Mouse (Mus musculus) mouse trophoblast stem cell (cell line): ENCODE measurements around the gene Glb1l.
"Not testable (repeated sequence)": the region's sequence is repeated elsewhere in the genome, so short reads cannot be mapped to it uniquely, and the experiment has no call there.

Experiments used
- in situ Hi-C, 2 experiments: fragments of 300-500 bp; cut with MseI, MboI; formaldehyde crosslinking; loops; 2 replicates in 1 of 2; 3 replicates in 1 of 2; pipeline ENCODE4 v1.15.1; 2025

Glb1l gene

GRCm38 (mm10) chr1:75210136-75211087 lies at the start of gene Glb1l, which contains the start of gene Stk16:
TSS of gene Glb1l (minus strand) at chr1:75210813.
TSS of gene Stk16 (plus strand) at chr1:75210838.
- in situ Hi-C loops, result no loop called here

- in situ Hi-C loops, result loop anchor here in 1 of 2 experiments (25.0 kb wide), 1 partner anchor 318 kb away; the partner anchor contains the start of gene Cfap65
These were observed 45.0 kb upstream of the Glb1l start for GRCm38 (mm10) chr1:75255516-75256046.

- in situ Hi-C loops, result loop anchor here in 1 of 2 experiments (25.0 kb wide), 1 partner anchor 317 kb away; the partner anchor contains the start of gene Cfap65
These were observed 44.0 kb upstream of the Glb1l start for GRCm38 (mm10) chr1:75254625-75255013.

GRCm38 (mm10) chr1:75253849-75254624 lies 43.4 kb upstream of the Glb1l start:
- in situ Hi-C loops, result loop anchor here in 1 of 2 experiments (25.0 kb wide), 1 partner anchor 317 kb away; the partner anchor contains the start of gene Cfap65

- in situ Hi-C loops, result loop anchor here in 1 of 2 experiments (25.0 kb wide), 1 partner anchor 316 kb away; the partner anchor contains the start of gene Cfap65
These were observed 42.4 kb upstream of the Glb1l start for GRCm38 (mm10) chr1:75253029-75253428.

- in situ Hi-C loops, result loop anchor here in 1 of 2 experiments (25.0 kb wide), 1 partner anchor 315 kb away; the partner anchor contains the start of gene Cfap65
These were observed 41.7 kb upstream of the Glb1l start for GRCm38 (mm10) chr1:75252308-75252707.

- in situ Hi-C loops, result loop anchor here in 1 of 2 experiments (25.0 kb wide), 1 partner anchor 314 kb away; the partner anchor contains the start of gene Cfap65
These were observed 40.7 kb upstream of the Glb1l start for GRCm38 (mm10) chr1:75251112-75251970.

- in situ Hi-C loops, result loop anchor here in 1 of 2 experiments (25.0 kb wide), 1 partner anchor 313 kb away; the partner anchor contains the start of gene Cfap65
These were observed 39.9 kb upstream of the Glb1l start for GRCm38 (mm10) chr1:75250498-75250897.

- in situ Hi-C loops, result no loop called here
These were observed 37.6 kb upstream of the Glb1l start for GRCm38 (mm10) chr1:75248041-75248772.

- in situ Hi-C loops, result no loop called here
These were observed 36.7 kb upstream of the Glb1l start for GRCm38 (mm10) chr1:75247071-75247930.

GRCm38 (mm10) chr1:75244836-75245235 lies 34.2 kb upstream of the Glb1l start:
- in situ Hi-C loops, result no loop called here

- in situ Hi-C loops, result no loop called here
These were observed 33.7 kb upstream of the Glb1l start for GRCm38 (mm10) chr1:75244175-75244826.

GRCm38 (mm10) chr1:75243411-75243810 lies 32.8 kb upstream of the Glb1l start:
- in situ Hi-C loops, result no loop called here

GRCm38 (mm10) chr1:75239591-75239990 lies 29.0 kb upstream of the Glb1l start:
- in situ Hi-C loops, result no loop called here

- in situ Hi-C loops, result no loop called here
These were observed 25.8 kb upstream of the Glb1l start, which contains the start of gene Dnajb2 for GRCm38 (mm10) chr1:75236117-75237050. TSS of gene Dnajb2 (plus strand) at chr1:75236406.

GRCm38 (mm10) chr1:75234606-75235005 lies 24.0 kb upstream of the Glb1l start:
- in situ Hi-C loops, result no loop called here

- in situ Hi-C loops, result not testable (repeated sequence)
These were observed 21.9 kb upstream of the Glb1l start for GRCm38 (mm10) chr1:75232489-75232888.
